Mouse (Mus musculus) MN1 (cell line): ENCODE data around the gene Zfand4.
A peak's percentile ranks its signal among the peaks of the same experiment; 100 is the strongest.
"Not testable (repeated sequence)": the region's sequence is repeated elsewhere in the genome, so short reads cannot be mapped to it uniquely, and the experiment has no call there.

Experiments used
- DNase-seq: peaks from one replicate; pipeline ENCODE4 v3.0.0-alpha.2; 2016; ENCODE audit warnings: low spot score

Gene Zfand4

DNA sequence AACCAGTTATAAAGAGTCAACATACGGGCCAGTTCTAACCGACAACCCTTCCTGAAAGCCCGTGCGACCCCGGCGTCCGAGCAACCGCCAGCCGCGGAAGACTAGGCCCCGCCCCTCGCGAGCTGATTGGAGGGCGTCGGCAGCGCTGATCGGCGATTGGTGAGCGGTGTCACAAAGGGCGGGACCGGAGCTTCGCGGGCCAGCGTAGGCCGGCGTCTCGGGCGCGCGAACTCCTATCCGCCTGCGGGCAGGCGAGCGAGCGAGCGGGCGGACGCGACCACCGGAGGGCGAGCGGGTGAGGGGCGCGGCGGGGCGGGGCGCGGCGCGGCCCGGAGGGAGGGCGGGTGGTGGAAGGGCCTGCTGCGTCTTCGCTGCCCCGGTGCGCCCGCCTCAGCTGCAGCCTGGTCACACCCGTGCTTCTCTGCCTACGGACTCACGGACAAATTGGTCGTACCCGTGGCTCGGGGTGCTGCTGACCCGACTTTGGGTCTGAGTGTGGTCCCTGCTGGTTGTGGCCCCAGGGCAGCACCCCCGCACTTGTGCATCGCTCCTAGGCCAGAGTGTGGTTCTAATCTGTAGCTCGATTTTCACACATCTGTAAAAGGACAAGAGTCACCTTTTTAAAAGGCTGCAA, at the start of gene Zfand4:
Zfand4 (plus strand) TSS at position 205 of the 634 bp plus-strand sequence.
- peak; percentile 91 for DNase-seq

DNA sequence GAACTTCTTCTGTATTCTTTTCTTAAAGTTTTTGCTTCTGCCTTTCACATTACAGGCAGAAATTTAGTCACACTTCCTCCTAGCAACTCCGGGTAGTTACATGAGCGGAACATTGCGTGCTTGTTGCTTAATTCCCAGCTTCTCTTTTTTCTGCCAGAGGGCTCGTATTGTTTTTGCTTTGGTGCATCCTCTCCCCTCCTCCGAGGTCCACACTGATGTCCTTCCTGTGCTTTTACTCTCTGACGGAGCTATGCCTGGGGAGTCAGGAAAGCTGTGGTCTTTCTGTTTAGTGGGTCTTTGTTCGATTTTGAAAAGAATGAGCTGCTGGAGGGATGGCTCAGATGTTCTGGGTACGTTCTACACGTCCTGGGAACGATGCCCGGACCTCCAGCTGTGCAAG, 36.3 kb upstream of the Zfand4 start:
- no peak for DNase-seq

DNA sequence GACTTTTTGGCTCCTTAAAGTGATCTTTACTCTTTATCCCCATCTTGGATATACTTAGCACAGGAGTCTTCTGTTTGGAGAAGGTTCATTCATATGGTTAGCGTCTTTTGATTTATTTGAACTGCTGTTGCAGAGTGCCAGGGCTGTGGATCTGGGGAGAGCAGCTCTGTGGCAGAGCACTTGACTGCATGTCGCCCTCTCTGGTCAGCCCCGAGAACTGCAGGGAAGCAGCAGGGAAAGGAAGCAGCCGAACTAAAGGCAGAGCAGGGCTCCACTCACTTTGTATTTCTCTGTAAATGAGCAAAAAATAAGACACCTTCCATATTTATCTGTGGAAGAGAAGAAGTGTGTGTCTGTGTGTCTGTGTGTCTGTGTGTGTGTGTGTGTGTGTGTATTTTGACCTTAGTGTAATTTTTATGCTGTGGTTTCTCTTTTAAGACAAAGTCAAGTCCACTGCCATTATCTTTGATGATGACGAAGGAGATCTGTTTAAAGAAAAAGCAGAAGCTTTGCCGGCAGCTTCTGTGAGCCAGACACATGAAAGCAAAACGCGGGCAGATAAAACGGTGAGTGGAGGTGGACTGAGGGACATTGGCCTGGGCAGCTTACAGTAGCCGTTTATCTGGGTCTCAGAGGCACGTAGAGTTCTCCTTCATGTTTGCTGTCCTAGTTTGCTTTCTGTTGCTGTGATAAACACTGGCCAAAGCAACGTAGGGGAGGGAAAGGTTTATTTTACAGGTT, 35.1 kb upstream of the Zfand4 start:
- DNase-seq, result peak; percentile 69

GRCm38 (mm10) chr6:116234821-116235220, 29.2 kb upstream of the Zfand4 start:
- not testable (repeated sequence) for DNase-seq

GRCm38 (mm10) chr6:116235336-116235735, 28.7 kb upstream of the Zfand4 start:
- no peak for DNase-seq

GRCm38 (mm10) chr6:116238083-116238482, 25.9 kb upstream of the Zfand4 start:
- no peak for DNase-seq

- DNase-seq, result no peak
Observed at GRCm38 (mm10) chr6:116240371-116240770, 23.7 kb upstream of the Zfand4 start.

- DNase-seq, result no peak
Observed at GRCm38 (mm10) chr6:116259649-116260048, 4.4 kb upstream of the Zfand4 start.

- no peak for DNase-seq
Observed at GRCm38 (mm10) chr6:116260481-116260880, 3.5 kb upstream of the Zfand4 start.

DNA sequence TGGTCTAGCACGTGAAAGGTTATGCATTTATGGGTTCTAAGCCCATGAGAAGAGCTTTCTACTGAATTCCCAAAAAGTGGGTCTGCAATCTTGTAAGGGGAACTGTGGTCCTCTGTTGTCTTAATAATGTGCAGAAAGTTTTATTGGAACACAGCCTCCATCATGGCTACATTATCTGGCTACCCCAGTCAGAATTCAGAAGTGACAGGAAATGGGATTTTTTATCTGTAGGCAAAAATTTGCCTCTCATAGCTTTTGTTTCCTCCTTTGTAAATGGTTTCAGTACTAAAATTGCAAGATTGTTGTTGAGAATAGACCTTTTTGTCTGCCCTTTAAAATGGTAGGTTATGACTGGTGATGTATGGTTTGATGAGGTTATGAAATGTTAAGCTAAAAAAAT, 1.2 kb upstream of the Zfand4 start:
- DNase-seq, result no peak

- no peak for DNase-seq
Observed at GRCm38 (mm10) chr6:116264836-116265235, 814 bp downstream of the Zfand4 start.

DNA sequence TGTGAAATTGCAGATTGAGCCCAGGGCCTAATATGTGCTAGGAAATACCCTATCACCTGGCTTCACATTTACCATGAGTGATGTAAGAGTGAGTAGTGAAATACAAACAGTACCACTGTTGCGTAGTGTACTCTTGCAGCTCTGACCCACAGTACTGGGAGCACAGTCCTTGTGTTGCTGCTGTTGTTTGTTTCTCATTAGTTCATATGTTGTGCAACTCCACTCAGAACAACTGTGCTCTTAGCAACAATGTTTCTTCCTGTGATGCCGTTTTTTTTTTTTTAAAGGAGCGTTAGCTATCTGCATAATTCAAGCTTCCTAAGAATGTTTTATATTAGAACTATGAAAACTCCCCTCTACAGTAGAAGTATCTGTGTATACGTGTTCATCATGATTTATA, 1.6 kb downstream of the Zfand4 start:
- no peak for DNase-seq

GRCm38 (mm10) chr6:116266273-116267109, 2.5 kb downstream of the Zfand4 start:
- DNase-seq, result no peak

DNA sequence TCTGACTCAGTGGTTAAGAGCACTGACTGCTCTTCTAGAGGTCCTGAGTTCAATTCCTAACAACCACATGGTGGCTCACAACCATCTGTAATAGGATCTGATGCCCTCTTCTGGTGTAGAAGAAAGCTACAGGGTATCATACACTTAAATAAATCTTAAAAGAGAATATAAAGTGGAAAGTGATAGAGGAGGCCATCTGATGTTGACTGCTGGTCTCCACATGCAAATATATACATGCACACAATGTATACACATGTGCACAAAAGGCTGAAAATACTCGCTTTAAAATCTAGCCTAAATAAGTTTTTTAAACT, 3.0 kb downstream of the Zfand4 start:
- no peak for DNase-seq

- DNase-seq, result no peak
Observed at GRCm38 (mm10) chr6:116275695-116276094, 11.7 kb downstream of the Zfand4 start.

GRCm38 (mm10) chr6:116278679-116279317, 14.8 kb downstream of the Zfand4 start:
- DNase-seq, result no peak

DNA sequence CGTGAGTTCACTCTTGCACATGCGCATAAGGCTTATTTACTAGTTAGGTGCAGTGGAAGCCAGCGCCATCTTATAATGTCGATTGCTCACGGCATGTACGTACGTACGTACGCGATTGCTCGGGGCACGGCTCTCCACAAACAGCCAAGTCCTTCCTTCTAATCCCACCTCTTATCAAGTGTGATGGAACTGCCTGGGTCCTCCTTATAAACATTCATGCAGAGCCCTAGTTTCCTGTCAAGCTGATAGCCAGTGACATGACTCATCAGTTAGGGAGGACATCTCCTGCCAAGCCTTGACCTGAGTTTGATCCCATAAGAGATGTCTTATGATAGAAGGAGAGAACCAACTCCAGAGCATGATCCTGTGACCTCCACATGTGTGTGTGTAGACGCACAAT, 17.0 kb downstream of the Zfand4 start:
- no peak for DNase-seq

- DNase-seq, result no peak
Observed at GRCm38 (mm10) chr6:116282546-116282945, 18.5 kb downstream of the Zfand4 start.

- peak; percentile 44 for DNase-seq
Observed at GRCm38 (mm10) chr6:116283280-116283679, 19.3 kb downstream of the Zfand4 start.

DNA sequence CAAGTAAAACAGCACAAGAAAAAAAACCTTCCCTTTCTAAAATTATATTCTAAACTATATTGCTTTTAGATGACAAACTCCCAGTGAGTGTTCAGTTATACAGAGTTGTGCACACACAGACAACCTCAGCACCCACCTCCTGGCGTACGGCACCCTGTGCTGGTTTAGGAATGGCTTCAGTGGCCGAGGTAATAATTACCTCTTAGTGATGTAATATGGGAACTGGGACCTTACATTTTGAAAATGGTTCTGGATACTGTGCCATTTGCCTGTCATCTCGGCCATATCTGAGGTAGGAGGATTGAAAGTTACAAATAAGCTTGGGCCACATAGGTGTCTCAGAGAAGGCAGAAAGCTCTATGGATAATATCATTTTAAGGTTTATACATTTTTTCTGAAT, 22.3 kb downstream of the Zfand4 start:
- no peak for DNase-seq

DNA sequence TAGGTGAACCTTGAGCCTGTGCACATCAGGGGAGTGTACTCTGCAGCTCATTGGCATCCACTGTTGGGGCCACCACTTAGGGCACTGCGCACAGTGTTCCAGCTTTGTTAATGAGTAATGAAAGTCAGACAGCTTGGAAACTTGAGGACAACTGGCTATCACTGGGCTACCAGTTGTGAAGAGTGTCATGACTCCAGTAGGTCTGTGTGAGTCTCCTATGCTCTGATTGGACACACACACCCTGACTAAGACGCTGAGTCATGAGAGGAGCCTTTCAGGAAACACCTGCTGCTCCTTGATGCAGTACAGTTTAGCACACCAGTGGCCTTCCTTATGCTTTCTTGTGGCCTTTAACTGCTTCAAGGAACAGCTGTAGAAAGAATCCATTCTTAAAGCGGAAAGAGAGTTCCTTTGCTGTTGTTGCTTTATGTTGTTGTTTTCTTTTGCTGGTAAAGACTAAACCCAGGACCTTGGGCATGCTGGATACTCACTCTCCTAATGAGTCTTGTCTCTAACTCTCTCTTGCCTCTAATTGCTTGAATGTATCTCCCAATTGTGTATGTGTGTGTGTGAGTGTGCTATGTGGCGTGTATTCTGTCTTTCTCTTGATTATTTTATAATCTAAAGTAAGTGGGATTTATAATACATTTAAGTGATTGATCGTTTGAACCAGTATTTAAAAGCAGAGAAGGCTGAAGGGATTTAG, 23.0 kb downstream of the Zfand4 start:
- no peak for DNase-seq

DNA sequence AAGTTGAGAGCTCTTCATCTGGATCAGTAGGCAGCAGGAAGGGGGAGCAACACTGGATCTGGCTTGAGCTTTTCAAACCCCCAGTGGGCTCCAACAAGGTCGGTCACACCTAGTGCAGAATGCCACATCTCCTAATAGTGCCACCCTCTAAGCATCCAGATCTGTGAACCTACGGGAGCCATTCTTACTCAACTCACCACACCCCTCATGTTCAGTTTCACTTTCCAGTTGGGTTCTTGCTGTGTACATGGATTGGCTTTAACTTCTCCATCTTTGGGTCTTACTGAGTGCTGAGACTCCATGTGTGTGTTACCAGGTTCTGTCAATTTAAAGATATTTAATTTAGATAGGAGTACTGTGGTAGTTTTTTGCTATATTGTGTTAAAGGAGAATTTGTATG, 47.4 kb downstream of the Zfand4 start:
- no peak for DNase-seq
